ENCODE assay signal across 24 mouse cellular contexts in the genomic region with DNA sequence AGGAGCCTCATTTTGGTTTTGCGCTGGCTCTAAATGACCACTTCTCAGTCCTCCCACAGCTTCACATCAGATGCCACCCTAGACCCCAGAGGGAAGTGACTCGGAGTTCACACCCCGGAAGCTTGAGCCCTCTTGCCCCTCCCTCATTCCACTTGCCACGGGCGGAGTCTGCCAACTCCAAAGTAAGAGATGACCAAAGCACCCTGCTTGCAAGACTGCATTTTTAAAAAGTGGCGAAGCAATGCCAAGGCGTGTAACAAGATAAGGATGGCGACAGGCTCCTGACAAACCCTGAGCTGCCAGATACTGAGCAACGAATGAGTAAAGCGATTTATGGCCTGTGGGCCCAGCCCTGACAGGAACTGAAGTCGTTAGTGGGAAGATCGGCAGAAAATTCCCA. TPM values are rescaled to one million over a fixed set of nuclear protein-coding genes. Genes with fewer than 3 reads are reported as not detected.
DNase-seq lines count a peak whose midpoint lies in the region; ATAC-seq and TF ChIP-seq lines count a peak whose summit lies in the region.
"Had no signal": no experiment of that assay in that cellular context is flagged by ENCODE, and none has a peak within 500 bp of the region (broad histone marks: within the 10 kb centered on the region; RNA-seq: fewer than 3 reads in every experiment).

No protein-coding gene starts in this region.

- H3K36me3 ChIP-seq in megakaryocyte, embryonic 14.5 days (replicated peaks; ENCODE audit: low read length): no peaks in the 10 kb centered on the region
- H3K36me3 ChIP-seq: embryonic facial prominence, embryonic 15.5 days; forebrain, embryonic 12.5 days; G1E; heart, embryonic 15.5 days; hindbrain, embryonic 10.5 days; limb, embryonic 15.5 days; lung, embryonic 15.5 days; neural tube, embryonic 12.5 days had no signal

- H3K4me1 ChIP-seq in megakaryocyte, embryonic 14.5 days: peaks cover 59% of the 10 kb centered on the region
- H3K4me1 ChIP-seq: forebrain, embryonic 12.5 days; hindbrain, embryonic 10.5 days; neural tube, embryonic 12.5 days had no signal

- ATAC-seq in common myeloid progenitor, adult 5-6 weeks (replicated peaks; ENCODE audit: low read depth, poor library complexity, severe bottlenecking): peak; percentile 72
- ATAC-seq: hindbrain, postnatal 0 days had no signal

- intact Hi-C loops in heart, postnatal 10 days (cut with DNase I): loop anchor here (10.0 kb wide), 1 partner anchor 135 kb away; no protein-coding TSS in a partner anchor

- no peak for TF ChIP-seq CTCF in layer of hippocampus, adult 2 months (conservative IDR thresholded peaks at IDR 0.05)

- peak overlapping the region; percentile 68 for H3K4me3 ChIP-seq in megakaryocyte, embryonic 14.5 days (replicated peaks)
- H3K4me3 ChIP-seq in layer of hippocampus, adult 2 months: no peak overlapping the region
- H3K4me3 ChIP-seq: embryonic facial prominence, embryonic 15.5 days; forebrain, embryonic 12.5 days; heart, embryonic 15.5 days; hindbrain, embryonic 10.5 days; limb, embryonic 15.5 days; lung, embryonic 15.5 days; neural tube, embryonic 12.5 days had no signal

- no peaks in the 10 kb centered on the region for H3K9me3 ChIP-seq in megakaryocyte, embryonic 14.5 days
- H3K9me3 ChIP-seq: embryonic facial prominence, embryonic 15.5 days; forebrain, embryonic 12.5 days; G1E; heart, embryonic 15.5 days; hindbrain, embryonic 10.5 days; limb, embryonic 15.5 days; lung, embryonic 15.5 days; neural tube, embryonic 12.5 days had no signal

- H3K27ac ChIP-seq in layer of hippocampus, adult 2 months: no peak overlapping the region
- H3K27ac ChIP-seq: embryonic facial prominence, embryonic 15.5 days; forebrain, embryonic 12.5 days; heart, embryonic 15.5 days; hindbrain, embryonic 10.5 days; hindbrain, postnatal 0 days; limb, embryonic 15.5 days; lung, embryonic 15.5 days; neural tube, embryonic 12.5 days had no signal

- H3K27me3 ChIP-seq in megakaryocyte, embryonic 14.5 days (replicated peaks): peaks cover 6% of the 10 kb centered on the region
- H3K27me3 ChIP-seq: embryonic facial prominence, embryonic 15.5 days; heart, embryonic 15.5 days; limb, embryonic 15.5 days; lung, embryonic 15.5 days; neural tube, embryonic 12.5 days had no signal

- peak; percentile 93 for DNase-seq in heart, adult 11 months
- no peak for DNase-seq in heart, postnatal 10 days
- peak; percentile 55 for DNase-seq in 3T3-L1 (ENCODE audit: low read depth, low spot score)
- no peak for DNase-seq in left cerebral cortex, adult 11 months (ENCODE audit: low spot score)
- DNase-seq in lung, postnatal 10 days: no peak
- DNase-seq in layer of hippocampus, adult 2 months (ENCODE audit: low spot score in 2 of 2): no peak
- DNase-seq: adrenal gland, adult 8-10 months; cerebellum, adult 11 months; cerebellum, postnatal 10 days; gastrocnemius, postnatal 10 days; kidney, adult 2 months; kidney, postnatal 14 days; spleen, adult 18-20 months had no signal

RNA-seq across cellular contexts. Expression of gene Ttpal, which starts 11.9 kb away (rescaled TPM):
- 10 to 100 TPM; 13.6 to 14.2 TPM for total RNA-seq in heart, postnatal 10 days (2021)
- total RNA-seq in common myeloid progenitor, adult 5-6 weeks (2017): 7.7 and 10.6 TPM in 2 replicates
- 5.6 and 12.6 TPM in 2 replicates for polyA plus RNA-seq in megakaryocyte, embryonic 14.5 days (2012; ENCODE audit: insufficient read depth, low replicate concordance)
- total RNA-seq in layer of hippocampus, adult 2 months (2021): 10 to 100 TPM; 49.0 to 50.4 TPM

RNA-seq across cellular contexts. Expression of gene Serinc3, which starts 54.7 kb away (rescaled TPM):
- 100 to 1,000 TPM; 327 to 358 TPM for total RNA-seq in heart, postnatal 10 days (2021)
- 646 and 682 TPM in 2 replicates for total RNA-seq in common myeloid progenitor, adult 5-6 weeks (2017)
- 8.6 and 31.2 TPM in 2 replicates for polyA plus RNA-seq in megakaryocyte, embryonic 14.5 days (2012; ENCODE audit: insufficient read depth, low replicate concordance)
- 100 to 1,000 TPM; 198 to 204 TPM for total RNA-seq in layer of hippocampus, adult 2 months (2021)

Comparison
In these comparisons a context has a peak if more than half of its experiments do, and no peak if none do; other contexts are left out.
1. DNase-seq: peak in heart, adult 11 months (single experiment) and 3T3-L1 (single experiment); none in heart, postnatal 10 days (0 of 2), left cerebral cortex, adult 11 months (single experiment), lung, postnatal 10 days (single experiment) and layer of hippocampus, adult 2 months (0 of 2).